Mouse (Mus musculus): Measurements from ENCODE around the gene Gm10160.

DNA sequence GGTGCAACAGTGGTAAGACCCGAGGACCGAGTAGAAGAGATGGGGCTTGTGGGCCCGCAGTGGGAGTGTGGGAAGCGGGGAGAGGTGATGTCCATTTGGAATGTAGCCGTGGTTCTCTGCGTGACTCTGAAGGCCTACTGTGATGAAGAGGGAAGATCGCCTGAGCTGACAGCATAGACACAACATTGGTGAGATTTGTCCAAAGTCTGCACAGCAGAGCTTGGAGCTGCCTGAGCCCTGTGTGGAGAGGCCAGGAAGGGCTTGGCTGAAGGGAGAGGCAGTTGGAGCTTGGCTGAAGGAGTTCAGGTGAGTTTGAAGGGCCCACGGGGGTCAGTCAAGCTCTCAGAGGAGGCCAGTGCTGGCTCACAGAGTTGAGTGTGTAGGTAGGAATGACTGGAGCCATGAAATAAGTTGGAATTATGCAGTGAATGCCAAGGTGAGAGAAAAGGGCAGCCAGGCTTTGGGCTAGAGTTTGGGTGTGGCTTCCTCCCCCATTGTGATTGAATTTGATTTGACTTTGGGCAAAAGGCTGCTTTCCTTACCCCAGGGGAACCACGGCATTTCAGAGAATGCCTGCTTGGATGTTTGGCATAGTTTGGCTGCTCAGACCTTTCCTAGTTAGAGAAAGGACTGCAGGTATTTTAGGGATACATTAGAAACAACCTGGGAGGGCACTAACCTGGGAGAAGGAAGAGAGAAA, 11.8 kb upstream of the Gm10160 start:
- TF ChIP-seq CTCF (IDR thresholded peaks at IDR 0.05) (no peak), EP300 (IDR thresholded peaks at IDR 0.05) (no peak)

Measured in lung, postnatal 0 days (tissue).